Comparison of ENCODE assay signal across 23 mouse cellular contexts in the genomic region with DNA sequence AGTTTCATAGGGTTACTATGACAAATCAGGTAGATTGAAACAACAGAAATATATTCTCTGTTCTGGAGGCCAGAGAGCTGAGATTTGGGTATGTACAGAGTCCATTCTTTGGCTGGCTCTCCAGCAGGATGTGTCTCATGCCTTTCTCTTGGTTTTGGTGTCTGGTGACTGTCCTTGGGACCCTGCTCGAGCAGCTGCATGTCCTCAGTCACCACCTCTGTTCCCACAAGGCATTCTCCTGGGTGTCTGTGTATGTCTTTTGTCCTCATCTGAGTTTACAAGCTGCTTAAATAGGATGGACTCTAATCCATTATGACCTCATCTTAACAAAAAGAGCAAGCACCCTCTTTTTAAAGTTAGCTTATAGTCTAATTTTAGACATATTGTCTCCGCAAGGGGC.
"Had no signal": no experiment of that assay in that cellular context is flagged by ENCODE, and none has a peak within 500 bp of the region (broad histone marks: within the 10 kb centered on the region; RNA-seq: fewer than 3 reads in every experiment).

No protein-coding gene starts in this region.

- H3K36me3 ChIP-seq: heart, embryonic 10.5 days; heart, embryonic 12.5 days; hindbrain, embryonic 13.5 days; hindbrain, embryonic 15.5 days; intestine, embryonic 15.5 days; kidney, embryonic 15.5 days; limb, embryonic 13.5 days; limb, embryonic 15.5 days had no signal

- DNase-seq: forebrain, postnatal 0 days; gastrocnemius, postnatal 14 days; gastrocnemius, postnatal 36 days; heart, adult 2 months; heart, postnatal 10 days; kidney, adult 11 months; kidney, adult 2 months; kidney, adult 9 months; kidney, postnatal 14 days; kidney, postnatal 36 days; layer of hippocampus, adult 9-11 months; layer of hippocampus, postnatal 36 days; left cerebral cortex, postnatal 4 days had no signal

- H3K9ac ChIP-seq: forebrain, postnatal 0 days; heart, embryonic 12.5 days; hindbrain, embryonic 13.5 days; hindbrain, embryonic 15.5 days; intestine, embryonic 15.5 days; kidney, embryonic 15.5 days; limb, embryonic 13.5 days; limb, embryonic 15.5 days had no signal

- ATAC-seq: forebrain, postnatal 0 days; hindbrain, postnatal 0 days; intestine, embryonic 15.5 days had no signal

- H3K4me2 ChIP-seq: heart, embryonic 12.5 days; hindbrain, embryonic 13.5 days; hindbrain, embryonic 15.5 days; intestine, embryonic 15.5 days; kidney, embryonic 15.5 days; limb, embryonic 13.5 days; limb, embryonic 15.5 days had no signal

- H3K9me3 ChIP-seq: heart, embryonic 10.5 days; hindbrain, embryonic 13.5 days; hindbrain, embryonic 15.5 days; intestine, embryonic 15.5 days; kidney, embryonic 15.5 days; limb, embryonic 13.5 days; limb, embryonic 15.5 days had no signal

- H3K4me1 ChIP-seq: hindbrain, embryonic 15.5 days; intestine, embryonic 15.5 days; kidney, embryonic 15.5 days; limb, embryonic 13.5 days; limb, embryonic 15.5 days had no signal

- H3K27ac ChIP-seq: heart, adult 2 months; heart, embryonic 10.5 days; hindbrain, embryonic 13.5 days; hindbrain, embryonic 15.5 days; hindbrain, postnatal 0 days; intestine, embryonic 15.5 days; kidney, embryonic 15.5 days; kidney, postnatal 0 days; limb, embryonic 13.5 days; limb, embryonic 15.5 days had no signal

- H3K4me3 ChIP-seq: heart, adult 2 months; heart, embryonic 10.5 days; heart, embryonic 12.5 days; hindbrain, embryonic 13.5 days; hindbrain, embryonic 15.5 days; intestine, embryonic 15.5 days; kidney, embryonic 15.5 days; limb, embryonic 13.5 days; limb, embryonic 15.5 days had no signal

- H3K27me3 ChIP-seq: heart, embryonic 12.5 days; hindbrain, embryonic 13.5 days; hindbrain, embryonic 15.5 days; intestine, embryonic 15.5 days; kidney, embryonic 15.5 days; limb, embryonic 13.5 days; limb, embryonic 15.5 days had no signal
